Mouse (Mus musculus): ENCODE data around the gene Tnfaip6.

Tnfaip6 gene

DNA sequence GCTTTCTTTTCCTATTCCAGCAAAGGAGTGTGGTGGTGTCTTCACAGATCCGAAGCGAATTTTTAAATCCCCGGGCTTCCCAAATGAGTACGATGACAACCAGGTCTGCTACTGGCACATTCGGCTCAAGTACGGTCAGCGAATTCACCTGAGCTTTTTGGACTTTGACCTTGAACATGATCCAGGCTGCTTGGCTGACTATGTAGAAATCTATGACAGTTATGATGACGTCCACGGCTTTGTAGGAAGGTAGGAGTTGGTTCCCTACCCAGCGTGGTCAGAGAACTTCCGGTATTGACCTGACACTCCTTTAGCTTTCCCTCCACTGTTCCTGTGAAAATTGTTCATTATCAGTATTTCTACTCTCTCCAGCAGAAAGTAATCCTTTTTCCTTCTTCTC lies 13.0 kb downstream of the Tnfaip6 start:
- DNase-seq (ENCODE audit: inconsistent age in 2 of 2, low spot score in 1 of 2): no peak

- DNase-seq (ENCODE audit: inconsistent age in 2 of 2, low spot score in 1 of 2): no peak
Observed at GRCm38 (mm10) chr2:52052335-52052734, 14.5 kb downstream of the Tnfaip6 start.

DNA sequence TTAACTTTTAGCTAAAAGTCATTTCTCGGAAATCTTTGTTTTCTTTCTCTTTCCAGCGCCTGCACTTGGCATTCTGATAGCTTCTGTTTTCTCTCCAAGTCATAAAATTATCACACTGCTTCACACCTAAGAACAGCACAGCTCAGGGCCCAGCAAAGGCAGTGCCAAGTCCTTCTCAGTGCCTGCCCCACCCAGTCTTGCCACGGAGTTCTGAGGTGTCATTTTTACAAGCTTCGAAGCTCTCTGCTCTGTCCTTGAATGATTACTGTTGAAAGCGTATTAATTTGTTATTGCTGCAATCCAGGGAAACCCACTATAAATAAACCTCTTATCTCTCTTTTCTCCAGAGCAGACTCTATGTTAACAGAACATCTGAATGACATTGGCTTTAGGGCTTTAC lies 15.7 kb downstream of the Tnfaip6 start:
- peak in 1 of 2 experiments; percentile 65 for DNase-seq (ENCODE audit: inconsistent age in 2 of 2, low spot score in 1 of 2)

DNA sequence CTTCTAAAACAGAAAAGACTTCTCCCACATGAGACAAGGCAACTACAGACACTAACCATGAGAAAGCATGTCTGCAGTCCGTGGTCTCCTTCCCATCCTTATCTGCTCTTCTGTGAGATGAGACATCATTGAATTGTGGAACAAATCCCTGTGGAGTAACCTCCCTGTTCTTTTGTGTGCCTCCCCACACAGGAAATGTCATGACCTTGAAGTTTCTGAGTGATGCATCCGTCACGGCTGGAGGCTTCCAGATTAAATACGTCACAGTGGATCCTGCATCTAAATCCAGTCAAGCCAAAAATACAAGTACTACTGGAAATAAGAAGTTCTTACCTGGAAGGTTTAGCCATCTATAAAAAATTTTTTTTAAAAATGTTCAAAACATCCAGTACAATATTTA lies 17.8 kb downstream of the Tnfaip6 start:
- DNase-seq (ENCODE audit: inconsistent age in 2 of 2, low spot score in 1 of 2): peak; percentile 77 to 82

DNA sequence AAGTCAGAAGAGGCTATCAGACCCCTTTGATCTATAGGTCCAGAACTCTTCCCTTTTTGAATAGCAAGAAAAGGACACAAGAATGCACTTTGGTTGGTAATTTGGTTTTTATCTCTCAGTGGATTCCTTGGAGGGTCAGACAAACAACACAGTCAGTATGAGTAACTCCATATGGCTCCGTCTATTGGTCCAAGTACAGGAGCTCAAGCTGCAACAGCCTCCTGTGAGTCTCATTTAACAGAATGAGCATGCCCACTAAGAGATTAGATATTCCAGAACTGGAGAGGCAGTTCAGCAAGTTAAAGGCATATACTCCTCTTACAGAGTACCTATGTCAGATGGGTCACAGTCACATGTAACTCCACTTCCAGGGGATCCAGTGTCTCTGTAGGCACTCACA lies 19.3 kb downstream of the Tnfaip6 start:
- no peak for DNase-seq (ENCODE audit: inconsistent age in 2 of 2, low spot score in 1 of 2)

GRCm38 (mm10) chr2:52057681-52058080 lies 19.9 kb downstream of the Tnfaip6 start:
- DNase-seq (ENCODE audit: inconsistent age in 2 of 2, low spot score in 1 of 2): peak in 1 of 2 experiments; percentile 56

DNA sequence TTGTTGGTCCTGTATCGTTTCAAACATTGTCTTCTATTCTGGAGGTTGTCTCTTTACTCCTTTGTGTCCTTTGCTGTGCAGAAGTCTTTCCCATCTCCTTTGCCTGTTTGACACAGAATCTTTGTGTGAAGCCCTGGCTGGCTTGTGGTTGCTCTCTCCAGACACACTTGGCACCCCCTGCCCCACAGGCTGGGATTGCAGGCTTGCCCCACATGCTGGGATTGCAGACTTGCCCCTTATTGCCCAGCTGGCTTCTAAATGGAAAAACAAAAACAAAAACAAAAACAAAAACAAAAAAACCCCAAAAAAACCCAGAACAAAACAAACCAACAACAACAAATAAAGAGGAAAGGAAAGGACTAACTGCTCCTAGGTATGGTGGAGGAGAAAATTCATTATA lies 30.8 kb downstream of the Tnfaip6 start:
- no peak for DNase-seq (ENCODE audit: inconsistent age in 2 of 2, low spot score in 1 of 2)

GRCm38 (mm10) chr2:52070816-52071215 lies 33.0 kb downstream of the Tnfaip6 start:
- no peak for DNase-seq (ENCODE audit: inconsistent age in 2 of 2, low spot score in 1 of 2)

GRCm38 (mm10) chr2:52071241-52071991 lies 33.6 kb downstream of the Tnfaip6 start:
- no peak for DNase-seq (ENCODE audit: inconsistent age in 2 of 2, low spot score in 1 of 2)

DNA sequence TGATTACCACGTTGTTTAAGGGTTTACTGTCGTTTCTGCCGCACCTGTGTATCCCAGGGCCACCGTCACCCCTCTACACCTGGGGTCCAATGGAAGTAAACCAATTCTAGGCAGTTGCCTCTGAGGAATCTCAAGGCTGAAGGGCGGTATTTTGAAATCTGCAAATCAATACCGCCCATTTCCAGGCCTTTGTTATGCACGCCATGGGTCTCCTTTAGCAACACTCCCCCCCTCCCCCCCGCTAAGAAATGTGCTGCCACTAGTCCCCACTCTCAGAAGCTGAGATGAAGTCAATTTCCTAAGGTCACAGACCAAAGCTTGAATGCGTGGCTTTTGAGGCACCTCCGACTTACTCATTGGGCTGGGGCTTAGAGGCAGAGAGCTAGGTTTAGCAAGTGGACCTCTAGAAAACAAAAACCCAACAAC lies 34.3 kb downstream of the Tnfaip6 start:
- DNase-seq (ENCODE audit: inconsistent age in 2 of 2, low spot score in 1 of 2): peak in 1 of 2 experiments; percentile 45

DNA sequence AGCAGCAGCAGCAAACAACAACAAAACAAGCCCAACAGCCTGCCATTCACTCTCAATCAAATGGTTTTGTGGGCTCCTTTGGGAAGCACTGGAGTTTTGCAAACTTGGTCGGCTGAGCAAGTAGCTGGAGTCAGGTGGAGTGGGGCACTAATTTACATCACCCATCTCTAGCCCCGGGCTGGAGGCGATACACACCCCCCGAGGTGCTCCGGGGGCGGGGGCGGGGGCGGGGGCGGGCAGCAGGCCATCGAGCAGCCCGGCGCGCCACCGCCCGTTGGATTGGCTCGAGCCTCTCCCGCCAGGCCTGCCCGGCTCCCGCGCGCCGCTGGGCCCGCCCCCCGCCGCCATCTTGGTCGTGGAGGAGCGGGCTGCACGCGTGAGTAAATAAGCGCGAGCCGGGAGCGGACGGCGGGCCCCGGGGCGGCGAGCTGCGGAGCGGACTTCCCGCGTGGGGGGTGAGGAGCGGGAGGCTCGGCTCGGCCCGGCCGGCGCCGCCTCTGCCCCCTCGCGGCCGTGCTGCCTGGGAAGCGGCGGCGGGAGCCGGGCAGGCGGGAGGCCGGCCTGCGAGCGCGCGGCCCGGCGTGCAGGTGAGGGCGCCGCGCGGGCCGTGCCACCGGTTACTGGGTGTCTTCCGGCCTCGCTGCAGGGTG lies 34.8 kb downstream of the Tnfaip6 start, which contains the start of gene Rif1:
Rif1 (plus strand) TSS at position 342 of the 650 bp plus-strand sequence.
- peak; percentile 90 to 96 for DNase-seq (ENCODE audit: inconsistent age in 2 of 2, low spot score in 1 of 2)

- DNase-seq (ENCODE audit: inconsistent age in 2 of 2, low spot score in 1 of 2): no peak
Observed at GRCm38 (mm10) chr2:52073141-52073904, 35.5 kb downstream of the Tnfaip6 start.

GRCm38 (mm10) chr2:52078666-52079065 lies 40.9 kb downstream of the Tnfaip6 start:
- DNase-seq (ENCODE audit: inconsistent age in 2 of 2, low spot score in 1 of 2): no peak

GRCm38 (mm10) chr2:52084013-52084412 lies 46.2 kb downstream of the Tnfaip6 start:
- DNase-seq (ENCODE audit: inconsistent age in 2 of 2, low spot score in 1 of 2): no peak

DNA sequence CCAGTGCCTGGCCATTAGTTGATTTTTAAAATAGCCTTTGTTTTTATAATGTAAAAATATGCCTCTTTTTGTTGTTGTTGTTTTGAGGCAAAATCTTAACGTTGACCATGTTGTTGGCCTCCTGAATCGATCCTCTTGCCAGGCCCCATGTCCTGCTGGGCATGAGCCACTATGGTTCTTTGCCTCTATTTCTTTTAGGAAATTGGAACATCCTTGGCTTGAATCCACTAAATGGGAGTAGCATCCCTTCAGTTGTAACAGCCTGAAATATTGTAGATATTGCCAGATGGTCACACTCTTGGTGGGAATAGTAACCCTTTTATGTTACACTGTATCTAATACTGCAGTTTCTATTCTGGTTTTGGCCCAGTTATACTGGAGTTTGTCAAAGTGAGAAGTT lies 46.8 kb downstream of the Tnfaip6 start:
- no peak for DNase-seq (ENCODE audit: inconsistent age in 2 of 2, low spot score in 1 of 2)
